Mouse (Mus musculus): Measurements from ENCODE around the gene Bcl7b.

GRCm38 (mm10) chr5:135230186-135230585 is 62.1 kb downstream of the Bcl7b start:
- TF ChIP-seq USF1 (IDR thresholded peaks at IDR 0.05; ENCODE audit: low read depth) (no peak), CTCF (IDR thresholded peaks at IDR 0.05; ENCODE audit: control insufficient read depth, insufficient read depth, insufficient read length) (no peak), MAX (IDR thresholded peaks at IDR 0.05) (no peak), CEBPB (IDR thresholded peaks at IDR 0.05; ENCODE audit: low read depth) (no peak), FOSL1 (IDR thresholded peaks at IDR 0.05; ENCODE audit: insufficient read depth, low read length, poor library complexity, severe bottlenecking) (no peak), MYOD1 (IDR thresholded peaks at IDR 0.05; ENCODE audit: control insufficient read depth, insufficient read length, low read depth) (no peak)
